Mouse (Mus musculus): ENCODE data around the gene Chp1. TPM values are rescaled to one million over a fixed set of nuclear protein-coding genes. Genes with fewer than 3 reads are reported as not detected.
"Not testable (repeated sequence)": the region's sequence is repeated elsewhere in the genome, so short reads cannot be mapped to it uniquely, and the experiment has no call there.

The Chp1 gene
- total RNA-seq, 2 experiments from 2014 or later: 306 to 408 TPM

- no peak for DNase-seq (ENCODE audit: low spot score in 2 of 2)
Measured at GRCm38 (mm10) chr2:119561794-119562193, 14.3 kb downstream of the Chp1 start.

- no peak for DNase-seq (ENCODE audit: low spot score in 2 of 2)
Measured at GRCm38 (mm10) chr2:119565284-119565683, 17.8 kb downstream of the Chp1 start.

- no peak for DNase-seq (ENCODE audit: low spot score in 2 of 2)
Measured at GRCm38 (mm10) chr2:119566182-119566855, 18.8 kb downstream of the Chp1 start.

GRCm38 (mm10) chr2:119572471-119572870 lies 25.0 kb downstream of the Chp1 start:
- DNase-seq (ENCODE audit: low spot score in 2 of 2): no peak

GRCm38 (mm10) chr2:119581571-119581970 lies 34.1 kb downstream of the Chp1 start:
- no peak for DNase-seq (ENCODE audit: low spot score in 2 of 2)

GRCm38 (mm10) chr2:119583439-119583838 lies 35.9 kb downstream of the Chp1 start:
- DNase-seq (ENCODE audit: low spot score in 2 of 2): no peak

- DNase-seq (ENCODE audit: low spot score in 2 of 2): no peak
Measured at GRCm38 (mm10) chr2:119584282-119584681, 36.8 kb downstream of the Chp1 start.

- DNase-seq (ENCODE audit: low spot score in 2 of 2): peak; percentile 60 to 63
Measured at GRCm38 (mm10) chr2:119587383-119587782, 39.9 kb downstream of the Chp1 start.

- DNase-seq (ENCODE audit: low spot score in 2 of 2): no peak
Measured at GRCm38 (mm10) chr2:119591247-119591646, 43.8 kb downstream of the Chp1 start.

- no peak for DNase-seq (ENCODE audit: low spot score in 2 of 2)
Measured at GRCm38 (mm10) chr2:119593765-119594112, 46.2 kb downstream of the Chp1 start.

- peak; percentile 93 to 94 for DNase-seq (ENCODE audit: low spot score in 2 of 2)
Measured at GRCm38 (mm10) chr2:119594113-119594981, 46.9 kb downstream of the Chp1 start.

- DNase-seq (ENCODE audit: low spot score in 2 of 2): no peak
Measured at GRCm38 (mm10) chr2:119595308-119595707, 47.8 kb downstream of the Chp1 start.

- no peak for DNase-seq (ENCODE audit: low spot score in 2 of 2)
Measured at GRCm38 (mm10) chr2:119596781-119597330, 49.4 kb downstream of the Chp1 start.

GRCm38 (mm10) chr2:119601027-119601426 lies 53.5 kb downstream of the Chp1 start:
- no peak for DNase-seq (ENCODE audit: low spot score in 2 of 2)

- DNase-seq (ENCODE audit: low spot score in 2 of 2): not testable (repeated sequence)
Measured at GRCm38 (mm10) chr2:119601575-119601974, 54.1 kb downstream of the Chp1 start.

- no peak for DNase-seq (ENCODE audit: low spot score in 2 of 2)
Measured at GRCm38 (mm10) chr2:119602488-119602887, 55.0 kb downstream of the Chp1 start.

GRCm38 (mm10) chr2:119603909-119604308 lies 56.4 kb downstream of the Chp1 start:
- no peak for DNase-seq (ENCODE audit: low spot score in 2 of 2)

- no peak for DNase-seq (ENCODE audit: low spot score in 2 of 2)
Measured at GRCm38 (mm10) chr2:119605361-119605973, 58.0 kb downstream of the Chp1 start.

GRCm38 (mm10) chr2:119607023-119607422 lies 59.5 kb downstream of the Chp1 start:
- no peak for DNase-seq (ENCODE audit: low spot score in 2 of 2)

- no peak for DNase-seq (ENCODE audit: low spot score in 2 of 2)
Measured at GRCm38 (mm10) chr2:119617841-119618198, 70.3 kb downstream of the Chp1 start.

GRCm38 (mm10) chr2:119618199-119618982 lies 70.9 kb downstream of the Chp1 start, which contains the start of the genes Nusap1 and Oip5:
Gene Nusap1, plus strand, starts transcription at chr2:119618298.
Gene Oip5, minus strand, starts transcription at chr2:119618469.
- DNase-seq (ENCODE audit: low spot score in 2 of 2): peak; percentile 78 to 79
